In genomic region chr5:66209532-66210176, GRCm38 (mm10) we compare ENCODE assay signal across 13 mouse cellular contexts. TPM values are rescaled to one million over a fixed set of nuclear protein-coding genes. Genes with fewer than 3 reads are reported as not detected.
DNase-seq lines count a peak whose midpoint lies in the region; ATAC-seq and TF ChIP-seq lines count a peak whose summit lies in the region.
"Had no signal": no experiment of that assay in that cellular context is flagged by ENCODE, and none has a peak within 500 bp of the region (broad histone marks: within the 10 kb centered on the region; RNA-seq: fewer than 3 reads in every experiment).

No protein-coding gene starts in this region.

- DNase-seq in kidney, postnatal 0 days (ENCODE audit: low spot score) = peak; percentile 75
- no peak for DNase-seq in kidney, postnatal 10 days
- DNase-seq in B cell, adult 2 months = peak; percentile 5 to 16
- peak; percentile 12 for DNase-seq in MEL (ENCODE audit: low read depth, low spot score)
- DNase-seq in induced T-regulatory cell, adult 2 months (ENCODE audit: low read depth) = peak; percentile 61
- DNase-seq in adrenal gland, adult (ENCODE audit: inconsistent age in 2 of 2, low spot score in 1 of 2) = no peak
- DNase-seq: cerebellum, adult 8-10 months; kidney, adult 9 months; spleen, adult 18-20 months; thymus, postnatal 25 days had no signal

- no peak overlapping the region for H3K27ac ChIP-seq in kidney, postnatal 0 days
- H3K27ac ChIP-seq in MEL (ENCODE audit: control insufficient read depth, low read depth, low read length) = no peak overlapping the region
- H3K27ac ChIP-seq: heart, embryonic 13.5 days; neural tube, embryonic 13.5 days had no signal

- H3K79me2 ChIP-seq in MEL (ENCODE audit: control insufficient read depth, insufficient read depth, low read length, poor library complexity) = no peaks in the 10 kb centered on the region

- no peaks in the 10 kb centered on the region for H3K9me3 ChIP-seq in kidney, postnatal 0 days (replicated peaks; ENCODE audit: low read length)
- no peaks in the 10 kb centered on the region for H3K9me3 ChIP-seq in MEL (replicated peaks; ENCODE audit: insufficient read depth, low read length)
- H3K9me3 ChIP-seq: heart, embryonic 13.5 days; neural tube, embryonic 13.5 days had no signal

- H3K9ac ChIP-seq in kidney, postnatal 0 days (ENCODE audit: low read depth, low read length) = no peak overlapping the region
- H3K9ac ChIP-seq in MEL (ENCODE audit: control insufficient read depth, low read depth, low read length, poor library complexity, severe bottlenecking) = no peak overlapping the region
- H3K9ac ChIP-seq: heart, embryonic 13.5 days; neural tube, embryonic 13.5 days had no signal

- no peaks in the 10 kb centered on the region for H3K4me1 ChIP-seq in kidney, postnatal 0 days (replicated peaks; ENCODE audit: insufficient read depth, low read length)
- H3K4me1 ChIP-seq in MEL (ENCODE audit: control insufficient read depth in 1 of 2, insufficient read depth in 2 of 2, low read length in 2 of 2) = no peaks in the 10 kb centered on the region
- H3K4me1 ChIP-seq: neural tube, embryonic 13.5 days had no signal

- no peak overlapping the region for H3K4me3 ChIP-seq in kidney, postnatal 0 days (replicated peaks; ENCODE audit: low read depth, low read length)
- no peak overlapping the region for H3K4me3 ChIP-seq in MEL (ENCODE audit: control insufficient read depth in 1 of 2, insufficient read depth in 1 of 2, low read depth in 2 of 2, low read length in 2 of 2)
- H3K4me3 ChIP-seq: heart, embryonic 13.5 days; neural tube, embryonic 13.5 days had no signal

- no peak for TF ChIP-seq EP300 in MEL (IDR thresholded peaks at IDR 0.05; ENCODE audit: low read depth in 1 of 2, low read length in 2 of 2)

- H3K36me3 ChIP-seq in kidney, postnatal 0 days (ENCODE audit: insufficient read depth, low read length) = no peaks in the 10 kb centered on the region
- H3K36me3 ChIP-seq in MEL (ENCODE audit: control insufficient read depth in 1 of 2, insufficient read depth in 2 of 2, low read length in 2 of 2) = no peaks in the 10 kb centered on the region
- H3K36me3 ChIP-seq: heart, embryonic 13.5 days; neural tube, embryonic 13.5 days had no signal

- peak; percentile 41; the same call in 1 of the 2 replicates for TF ChIP-seq CTCF in kidney, postnatal 0 days (IDR thresholded peaks at IDR 0.05; ENCODE audit: low read depth)
- no peak for TF ChIP-seq CTCF in MEL (IDR thresholded peaks at IDR 0.05 in 2 of 3, conservative IDR thresholded peaks at IDR 0.05 in 1 of 3; ENCODE audit: control insufficient read depth in 1 of 3, insufficient read depth in 1 of 3, low read depth in 2 of 3, low read length in 3 of 3, poor library complexity in 1 of 3, severe bottlenecking in 1 of 3)

- no peaks in the 10 kb centered on the region for H3K27me3 ChIP-seq in kidney, postnatal 0 days (ENCODE audit: insufficient read depth, low read length)
- H3K27me3 ChIP-seq in MEL (ENCODE audit: control insufficient read depth in 1 of 2, insufficient read depth in 2 of 2, low read length in 2 of 2) = no peaks in the 10 kb centered on the region
- H3K27me3 ChIP-seq: heart, embryonic 13.5 days; neural tube, embryonic 13.5 days had no signal

- no peak for TF ChIP-seq POLR2A in MEL (IDR thresholded peaks at IDR 0.05; ENCODE audit: control insufficient read depth in 1 of 2, insufficient read depth in 1 of 2, low read depth in 1 of 2, low read length in 2 of 2, poor library complexity in 1 of 2)

- TF ChIP-seq RAD21 in MEL (IDR thresholded peaks at IDR 0.05; ENCODE audit: low read depth, low read length) = no peak

- H3K4me2 ChIP-seq in kidney, postnatal 0 days (ENCODE audit: low read length) = no peak overlapping the region
- H3K4me2 ChIP-seq: heart, embryonic 13.5 days; neural tube, embryonic 13.5 days had no signal

- ATAC-seq in kidney, postnatal 0 days (replicated peaks; ENCODE audit: low FRiP score, low read depth) = peak; percentile 43; the same call in 1 of the 2 replicates
- ATAC-seq in megakaryocyte, adult 5-6 weeks (ENCODE audit: poor library complexity, severe bottlenecking) = no peak

- WGBS in kidney, postnatal 0 days = 62% methylated on average over 5 of the region's 5 CpGs

TF ChIP-seq in MEL, 35 proteins besides CTCF, POLR2A, EP300 and RAD21:
- peak; percentile 49; the same call in 1 of the 2 replicates for TF ChIP-seq USF1 (IDR thresholded peaks at IDR 0.05; ENCODE audit: low read depth, low read length)
- no peak for TF ChIP-seq E2F4 (IDR thresholded peaks at IDR 0.05; ENCODE audit: borderline replicate concordance, low read depth, low read length)
- TF ChIP-seq TCF12 (IDR thresholded peaks at IDR 0.05; ENCODE audit: low read depth, low read length) = no peak
TF ChIP-seq in MEL: peak in this region for 1.

RNA-seq across cellular contexts. Expression of gene Rbm47, which starts 36.7 kb away (rescaled TPM):
- polyA plus RNA-seq in kidney, postnatal 0 days (2015; fragmentation: Nextera tagmentation; extraction: Ambion mirVana) = 105 and 119 TPM in 2 replicates
- total RNA-seq in MEL (2012; rRNA removed) = not detected in 2 replicates
- not detected for polyA plus RNA-seq in MEL (2012; ENCODE audit: insufficient read depth in 1 of 2, insufficient read length in 2 of 2, low read depth in 1 of 2, low replicate concordance in 2 of 2, missing spikeins in 1 of 2)
- 27.2 and 30.2 TPM in 2 replicates for total RNA-seq in megakaryocyte, adult 5-6 weeks (2015)
- total RNA-seq in megakaryocyte, adult 5-6 weeks (2017) = 13.3 and 21.3 TPM in 2 replicates

RNA-seq across cellular contexts. Expression of gene Nsun7, which starts 50.0 kb away (rescaled TPM):
- 0.38 and 0.46 TPM in 2 replicates for polyA plus RNA-seq in kidney, postnatal 0 days (2015; fragmentation: Nextera tagmentation; extraction: Ambion mirVana)
- total RNA-seq in MEL (2012; rRNA removed) = not detected in 2 replicates
- not detected for polyA plus RNA-seq in MEL (2012; ENCODE audit: insufficient read depth in 1 of 2, insufficient read length in 2 of 2, low read depth in 1 of 2, low replicate concordance in 2 of 2, missing spikeins in 1 of 2)
- total RNA-seq in megakaryocyte, adult 5-6 weeks (2015) = not detected in 2 replicates
- total RNA-seq in megakaryocyte, adult 5-6 weeks (2017) = not detected in 2 replicates

Comparison
In these comparisons a context has a peak if more than half of its experiments do, and no peak if none do; other contexts are left out.
1. DNase-seq: peak in kidney, postnatal 0 days (single experiment), B cell, adult 2 months (2 of 2), MEL (single experiment) and induced T-regulatory cell, adult 2 months (single experiment); none in kidney, postnatal 10 days (single experiment) and adrenal gland, adult (0 of 2).
2. RNA of gene Rbm47, which starts 36.7 kb away (total RNA-seq): 13.3 to 30.2 TPM in megakaryocyte, adult 5-6 weeks; not detected in MEL; every median in the first group is over 10 times any median in the second.